Mouse (Mus musculus) heart, embryonic 14.5 days (tissue): ENCODE measurements at regions not wholly inside any gene's neighbourhood (a gene's known extent, or its start where the extent isn't known, plus 50 kb on each side); places are given as distances from the start of the nearest gene placed in this dataset.

Experiments
- ATAC-seq: fragments of 200-750 bp; cut with Nextera tagmentation; 2 replicates; pipeline ENCODE4 v1.8.0; 2017; ENCODE audit warnings: low read depth, moderate TSS enrichment; ENCODE audit not compliant: insufficient number of reproducible peaks, insufficient read depth, low FRiP score
- H3K27ac ChIP-seq, 2 experiments: fragments of 200-500 bp in 1 of 2; fragments of 300-500 bp in 1 of 2; sonication (generic) in 1 of 2; replicated peaks in 1 of 2; 2 replicates each; pipeline ENCODE4 v1.5.1; 2012 to 2014; ENCODE audit warnings: low read depth in 2 of 2, low read length in 2 of 2, control low read depth in 1 of 2, mild to moderate bottlenecking in 1 of 2, mixed read lengths in 1 of 2; ENCODE audit not compliant: control insufficient read depth in 1 of 2, insufficient read depth in 1 of 2
- H3K27me3 ChIP-seq: fragments of 300-500 bp; sonication (generic); 2 replicates; pipeline ENCODE4 v1.6.1; 2014; ENCODE audit warnings: mild to moderate bottlenecking, low read length, control low read depth; ENCODE audit not compliant: control insufficient read depth, insufficient read depth
- H3K36me3 ChIP-seq: fragments of 300-500 bp; sonication (generic); 2 replicates; pipeline ENCODE4 v1.6.1; 2014; ENCODE audit warnings: mild to moderate bottlenecking, control low read depth, low read length, mixed read lengths; ENCODE audit not compliant: control insufficient read depth, insufficient read depth
- H3K4me1 ChIP-seq, 2 experiments: fragments of 200-500 bp in 1 of 2; fragments of 300-500 bp in 1 of 2; sonication (generic) in 1 of 2; 2 replicates each; pipeline ENCODE4 v1.6.1; 2012 to 2014; ENCODE audit warnings: low read length in 2 of 2, control low read depth in 1 of 2, mixed read lengths in 1 of 2; ENCODE audit not compliant: control insufficient read depth in 2 of 2, insufficient read depth in 2 of 2
- H3K4me2 ChIP-seq: fragments of 300-500 bp; sonication (generic); 2 replicates; pipeline ENCODE4 v1.6.1; 2014; ENCODE audit warnings: mild to moderate bottlenecking, low read length
- H3K4me3 ChIP-seq, 2 experiments: fragments of 200-500 bp in 1 of 2; fragments of 300-500 bp in 1 of 2; sonication (generic) in 1 of 2; 2 replicates each; pipeline ENCODE4 v1.5.1; 2012 to 2014; ENCODE audit warnings: low read length in 2 of 2, mild to moderate bottlenecking in 2 of 2, control low read depth in 1 of 2, low read depth in 1 of 2, moderate library complexity in 1 of 2; ENCODE audit not compliant: control insufficient read depth in 1 of 2, insufficient read depth in 1 of 2
- H3K9ac ChIP-seq: fragments of 300-500 bp; sonication (generic); 2 replicates; pipeline ENCODE4 v1.6.1; 2014; ENCODE audit warnings: mild to moderate bottlenecking, low read length
- H3K9me3 ChIP-seq: fragments of 300-500 bp; sonication (generic); 2 replicates; pipeline ENCODE4 v1.6.1; 2016; ENCODE audit warnings: low read length, control low read depth; ENCODE audit not compliant: control insufficient read depth
- WGBS: fragments of 180-500 bp; shearing (Covaris S2); extraction: QIAGEN DNeasy Blood & Tissue Kit; methylation state at CpG from one replicate; pipeline ENCODE4 v1.1.7; 2014; 5-methylcytosine and 5-hydroxymethylcytosine counted together

- Histone ChIP-seq H3K27ac (no peak overlapping the region), H3K4me2 (no peak overlapping the region), H3K9me3 (no peaks in the 10 kb centered on the region), H3K4me3 (no peak overlapping the region), H3K4me1 (no peaks in the 10 kb centered on the region), H3K9ac (no peak overlapping the region), H3K36me3 (no peaks in the 10 kb centered on the region), H3K27me3 (no peaks in the 10 kb centered on the region)
- 82% methylated on average over 5 of the region's 5 CpGs for WGBS
- no peak for ATAC-seq
Measured at GRCm38 (mm10) chr10:122534714-122535113, 86.4 kb downstream of the Avpr1a start.

GRCm38 (mm10) chr10:122535137-122535536, 86.8 kb downstream of the Avpr1a start:
- Histone ChIP-seq H3K36me3 (no peaks in the 10 kb centered on the region), H3K4me2 (no peak overlapping the region), H3K27ac (no peak overlapping the region), H3K4me1 (no peaks in the 10 kb centered on the region), H3K9ac (no peak overlapping the region), H3K9me3 (no peaks in the 10 kb centered on the region), H3K27me3 (no peaks in the 10 kb centered on the region), H3K4me3 (no peak overlapping the region)
- ATAC-seq = no peak
- WGBS = 79% methylated on average over 5 of the region's 5 CpGs

DNA sequence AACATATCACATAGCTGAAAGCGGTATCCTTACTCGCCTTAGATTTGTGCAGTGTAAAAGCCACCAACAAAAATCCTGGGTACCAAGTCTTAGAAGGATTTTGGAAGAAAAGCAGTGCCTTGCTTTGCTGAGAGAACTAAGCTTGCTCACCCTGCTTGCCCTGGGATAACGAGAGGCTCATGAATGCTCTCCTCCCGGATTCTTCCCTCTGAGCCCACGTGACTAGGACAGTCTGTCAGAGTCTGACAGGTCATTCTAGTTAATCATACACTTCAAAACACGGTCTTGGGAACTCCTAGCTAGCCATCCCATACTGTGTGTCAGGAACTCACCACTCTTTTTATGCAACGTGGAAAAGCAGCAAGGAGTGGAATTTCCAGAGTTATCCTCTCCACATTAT, 91.4 kb downstream of the Avpr1a start:
- Histone ChIP-seq H3K4me1 (no peaks in the 10 kb centered on the region), H3K36me3 (no peaks in the 10 kb centered on the region), H3K9ac (no peak overlapping the region), H3K4me3 (no peak overlapping the region), H3K27me3 (no peaks in the 10 kb centered on the region), H3K27ac (no peak overlapping the region; a peak in 1 of 4 replicates), H3K9me3 (no peaks in the 10 kb centered on the region), H3K4me2 (no peak overlapping the region)
- ATAC-seq = no peak
- 37% methylated on average over 7 of the region's 7 CpGs for WGBS

GRCm38 (mm10) chr10:122542573-122542972, 94.3 kb downstream of the Avpr1a start:
- Histone ChIP-seq H3K4me2 (no peak overlapping the region), H3K9me3 (no peaks in the 10 kb centered on the region), H3K27me3 (no peaks in the 10 kb centered on the region), H3K36me3 (no peaks in the 10 kb centered on the region), H3K4me1 (no peaks in the 10 kb centered on the region), H3K4me3 (no peak overlapping the region), H3K9ac (no peak overlapping the region), H3K27ac (no peak overlapping the region)
- no peak for ATAC-seq
- WGBS = 57% methylated on average over 9 of the region's 9 CpGs

DNA sequence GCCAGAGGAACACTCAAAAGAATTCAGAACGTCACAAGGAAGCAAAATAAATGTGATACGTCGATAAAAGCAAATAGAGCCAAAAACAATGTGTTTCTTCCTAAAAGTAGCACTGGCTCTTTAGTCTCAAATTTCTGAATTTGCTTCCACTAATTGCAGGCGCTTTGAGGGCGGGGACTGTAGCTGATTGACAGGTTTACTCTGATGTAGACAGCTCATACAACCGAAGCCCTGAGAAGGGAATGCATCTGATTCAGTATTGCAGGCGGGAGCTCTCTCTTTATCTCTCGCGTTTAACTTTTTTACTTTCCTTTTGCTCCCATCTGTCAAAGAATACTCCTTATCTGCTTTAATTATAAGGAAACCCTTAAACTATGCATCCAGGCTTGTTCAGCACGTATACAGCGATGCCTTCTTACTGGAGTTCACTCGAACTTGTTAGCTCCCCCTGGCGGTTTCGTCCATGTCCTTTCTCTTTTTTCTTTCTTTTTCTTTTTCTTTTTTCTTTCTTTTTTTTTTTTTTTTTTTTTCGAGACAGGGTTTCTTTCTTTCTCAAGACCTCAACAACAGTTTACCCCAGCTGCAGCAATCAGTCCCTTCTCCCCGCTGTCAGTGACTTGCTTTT, 95.9 kb downstream of the Avpr1a start:
- H3K27me3 ChIP-seq = no peaks in the 10 kb centered on the region; the same call in 1 of the 2 replicates
- H3K4me3 ChIP-seq = peak overlapping the region; percentile 7 to 36; a peak in 3 of 4 replicates
- WGBS = 20% methylated on average over 16 of the region's 16 CpGs
- H3K9me3 ChIP-seq = no peaks in the 10 kb centered on the region
- no peaks in the 10 kb centered on the region for H3K4me1 ChIP-seq
- H3K9ac ChIP-seq = 0 out of 2 replicates have a peak overlapping the region, but pooled peaks have one; percentile 45
- H3K4me2 ChIP-seq = peak overlapping the region; percentile 62
- no peak for ATAC-seq
- no peak overlapping the region for H3K27ac ChIP-seq
- H3K36me3 ChIP-seq = no peaks in the 10 kb centered on the region

DNA sequence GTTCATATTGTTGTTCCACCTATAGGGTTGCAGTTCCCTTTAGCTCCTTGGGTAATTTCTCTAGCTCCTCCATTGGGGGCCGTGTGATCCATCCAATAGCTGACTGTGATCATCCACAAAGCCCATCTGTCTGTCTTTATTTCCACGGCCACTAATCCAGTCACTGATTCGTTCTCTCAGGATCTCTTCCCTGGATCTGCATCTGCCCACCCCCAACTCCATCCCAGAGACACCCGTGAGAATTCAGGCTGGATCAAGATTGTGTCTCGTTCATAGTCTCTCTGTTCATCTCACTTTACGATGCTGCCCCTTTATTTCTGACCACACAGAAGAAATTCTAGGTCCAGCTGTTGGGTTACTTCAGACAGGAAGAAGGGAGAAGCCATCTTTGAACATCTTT, 96.7 kb downstream of the Avpr1a start:
- 81% methylated on average over 6 of the region's 6 CpGs for WGBS
- no peaks in the 10 kb centered on the region for H3K36me3 ChIP-seq
- ATAC-seq = no peak
- no peak overlapping the region for H3K4me3 ChIP-seq
- no peak overlapping the region for H3K9ac ChIP-seq
- no peaks in the 10 kb centered on the region; the same call in 1 of the 2 replicates for H3K27me3 ChIP-seq
- no peaks in the 10 kb centered on the region for H3K9me3 ChIP-seq
- no peak overlapping the region for H3K4me2 ChIP-seq
- no peak overlapping the region for H3K27ac ChIP-seq
- no peaks in the 10 kb centered on the region for H3K4me1 ChIP-seq

- Histone ChIP-seq H3K4me3 (no peak overlapping the region), H3K4me2 (no peak overlapping the region), H3K4me1 (peaks cover 2 to 8% of the 10 kb centered on the region in 2 experiments; a peak in 2 of 4 replicates), H3K9ac (no peak overlapping the region), H3K36me3 (no peaks in the 10 kb centered on the region), H3K27ac (no peak overlapping the region), H3K27me3 (no peaks in the 10 kb centered on the region; the same call in 1 of the 2 replicates), H3K9me3 (no peaks in the 10 kb centered on the region)
- no peak for ATAC-seq
- WGBS = 67% methylated on average over 5 of the region's 5 CpGs
Measured at GRCm38 (mm10) chr10:122551586-122551985, 103.3 kb downstream of the Avpr1a start.
